Mouse (Mus musculus) thymus, postnatal 0 days (tissue): Measurements from ENCODE around the gene Rab1b. TPM values are rescaled to one million over a fixed set of nuclear protein-coding genes. Genes with fewer than 3 reads are reported as not detected.
"Not testable (repeated sequence)": the region's sequence is repeated elsewhere in the genome, so short reads cannot be mapped to it uniquely, and the experiment has no call there.

Source experiments
- DNase-seq: peaks from one replicate; pipeline ENCODE4 v3.0.0-alpha.2; 2015; ENCODE audit warnings: low spot score
- polyA plus RNA-seq: library from polyadenylated mRNA; unstranded; fragments of >200 nt; fragmentation: Nextera tagmentation; extraction: Ambion mirVana; gene quantifications from 2 replicates; pipeline ENCODE4 v1.2.1, GENCODE M21; 2015

Gene Rab1b
- polyA plus RNA-seq = 246 and 252 TPM in 2 replicates

GRCm38 (mm10) chr19:5106731-5107191, at the start of gene Rab1b:
TSS of gene Rab1b (minus strand) at chr19:5107072.
- peak; percentile 99 for DNase-seq

GRCm38 (mm10) chr19:5152261-5152660, 45.4 kb upstream of the Rab1b start:
- no peak for DNase-seq

GRCm38 (mm10) chr19:5151741-5152140, 44.9 kb upstream of the Rab1b start:
- no peak for DNase-seq

- peak; percentile 67 for DNase-seq
These were observed 44.5 kb upstream of the Rab1b start for GRCm38 (mm10) chr19:5151331-5151730.

GRCm38 (mm10) chr19:5150358-5150757, 43.5 kb upstream of the Rab1b start:
- no peak for DNase-seq

- not testable (repeated sequence) for DNase-seq
These were observed 42.2 kb upstream of the Rab1b start for GRCm38 (mm10) chr19:5149041-5149440.

GRCm38 (mm10) chr19:5139640-5140039, 32.8 kb upstream of the Rab1b start:
- peak; percentile 50 for DNase-seq

- no peak for DNase-seq
These were observed 24.4 kb upstream of the Rab1b start for GRCm38 (mm10) chr19:5131237-5131636.

GRCm38 (mm10) chr19:5129770-5130169, 22.9 kb upstream of the Rab1b start:
- no peak for DNase-seq

- DNase-seq = no peak
These were observed 17.3 kb upstream of the Rab1b start for GRCm38 (mm10) chr19:5124055-5124614.

GRCm38 (mm10) chr19:5123241-5123640, 16.4 kb upstream of the Rab1b start:
- no peak for DNase-seq

GRCm38 (mm10) chr19:5122492-5122891, 15.6 kb upstream of the Rab1b start:
- no peak for DNase-seq

GRCm38 (mm10) chr19:5118384-5118698, 11.5 kb upstream of the Rab1b start, which contains the start of gene Klc2:
TSS of gene Klc2 (minus strand) at chr19:5118560.
- DNase-seq = no peak

GRCm38 (mm10) chr19:5117494-5118383, 10.9 kb upstream of the Rab1b start:
- peak; percentile 74 for DNase-seq

- no peak for DNase-seq
These were observed 6.9 kb upstream of the Rab1b start for GRCm38 (mm10) chr19:5113783-5114182.

GRCm38 (mm10) chr19:5109659-5110453, 3.0 kb upstream of the Rab1b start:
- no peak for DNase-seq

GRCm38 (mm10) chr19:5108702-5109101, 1.8 kb upstream of the Rab1b start:
- DNase-seq = no peak

GRCm38 (mm10) chr19:5108271-5108575, 1.4 kb upstream of the Rab1b start:
- no peak for DNase-seq

- DNase-seq = no peak
These were observed 841 bp upstream of the Rab1b start for GRCm38 (mm10) chr19:5107556-5108270.

GRCm38 (mm10) chr19:5106074-5106473, 798 bp downstream of the Rab1b start:
- no peak for DNase-seq
